Mouse (Mus musculus) lung, embryonic 16.5 days (tissue): ENCODE results near the gene Rps6ka5. TPM values are rescaled to one million over a fixed set of nuclear protein-coding genes. Genes with fewer than 3 reads are reported as not detected.
A peak's percentile ranks its signal among the peaks of the same experiment; 100 is the strongest.

Source experiments
- ATAC-seq: fragments of 200-750 bp; cut with Nextera tagmentation; 2 replicates; pipeline ENCODE4 v1.8.0; 2017; ENCODE audit warnings: low read depth, mild to moderate bottlenecking, moderate library complexity
- H3K27ac ChIP-seq: fragments of 300-500 bp; sonication (generic); 2 replicates; pipeline ENCODE4 v1.5.1; 2014; ENCODE audit warnings: mild to moderate bottlenecking, control low read depth, low read length
- H3K27me3 ChIP-seq: fragments of 300-500 bp; sonication (generic); 2 replicates; pipeline ENCODE4 v1.6.1; 2014; ENCODE audit warnings: low read depth, low read length, mixed read lengths; ENCODE audit not compliant: control insufficient read depth, insufficient read depth
- H3K36me3 ChIP-seq: fragments of 300-500 bp; sonication (generic); 2 replicates; pipeline ENCODE4 v1.6.1; 2014; ENCODE audit warnings: low read length; ENCODE audit not compliant: control insufficient read depth, insufficient read depth
- H3K4me1 ChIP-seq: fragments of 300-500 bp; sonication (generic); replicated peaks from 2 replicates; pipeline ENCODE4 v1.6.1; 2014; ENCODE audit warnings: low read length, mixed read lengths; ENCODE audit not compliant: control insufficient read depth, insufficient read depth
- H3K4me2 ChIP-seq: fragments of 300-500 bp; sonication (generic); 2 replicates; pipeline ENCODE4 v1.6.1; 2014; ENCODE audit warnings: low read depth, low read length, control low read depth
- H3K4me3 ChIP-seq: fragments of 300-500 bp; sonication (generic); 2 replicates; pipeline ENCODE4 v1.5.1; 2014; ENCODE audit warnings: mild to moderate bottlenecking, low read length, control low read depth
- H3K9ac ChIP-seq: fragments of 300-500 bp; sonication (generic); 2 replicates; pipeline ENCODE4 v1.6.1; 2014; ENCODE audit warnings: low read length, control low read depth
- H3K9me3 ChIP-seq: fragments of 300-500 bp; sonication (generic); 2 replicates; pipeline ENCODE4 v1.6.1; 2016; ENCODE audit warnings: low read length; ENCODE audit not compliant: control insufficient read depth
- WGBS: fragments of 180-500 bp; shearing (Covaris S2); extraction: QIAGEN DNeasy Blood & Tissue Kit; methylation state at CpG from one replicate; pipeline ENCODE4 v1.1.7; 2014; 5-methylcytosine and 5-hydroxymethylcytosine counted together
- polyA plus RNA-seq: library from polyadenylated mRNA; unstranded; fragments of >200 nt; fragmentation: Nextera tagmentation; extraction: Ambion mirVana; gene quantifications from 2 replicates; pipeline ENCODE4 v1.2.1, GENCODE M21; 2015

The Rps6ka5 gene
- polyA plus RNA-seq, 1 experiment from 2014 or later = 4.3 TPM

GRCm38 (mm10) chr12:100762663-100763425, 36.1 kb upstream of the Rps6ka5 start:
- Histone ChIP-seq H3K27ac (no peak overlapping the region), H3K9me3 (no peaks in the 10 kb centered on the region), H3K27me3 (no peaks in the 10 kb centered on the region), H3K9ac (no peak overlapping the region), H3K4me2 (no peak overlapping the region), H3K36me3 (no peaks in the 10 kb centered on the region), H3K4me1 (no peaks in the 10 kb centered on the region), H3K4me3 (no peak overlapping the region)
- ATAC-seq = no peak
- WGBS = 48% methylated on average over 11 of the region's 11 CpGs

GRCm38 (mm10) chr12:100757427-100757826, 30.6 kb upstream of the Rps6ka5 start:
- no peaks in the 10 kb centered on the region for H3K4me1 ChIP-seq
- no peaks in the 10 kb centered on the region for H3K36me3 ChIP-seq
- no peaks in the 10 kb centered on the region for H3K9me3 ChIP-seq
- no peak overlapping the region for H3K27ac ChIP-seq
- H3K4me2 ChIP-seq = no peak overlapping the region
- H3K9ac ChIP-seq = no peak overlapping the region
- H3K4me3 ChIP-seq = no peak overlapping the region
- WGBS = 46% methylated on average over 4 of the region's 4 CpGs
- ATAC-seq = no peak
- no peaks in the 10 kb centered on the region for H3K27me3 ChIP-seq

GRCm38 (mm10) chr12:100753716-100754115, 26.9 kb upstream of the Rps6ka5 start:
- H3K4me1 ChIP-seq = no peaks in the 10 kb centered on the region
- ATAC-seq = 0 out of 2 replicates have a peak, but pooled peaks have one; percentile 31
- H3K9ac ChIP-seq = no peak overlapping the region
- H3K36me3 ChIP-seq = no peaks in the 10 kb centered on the region
- H3K4me2 ChIP-seq = no peak overlapping the region
- 40% methylated on average over 1 of the region's 1 CpGs for WGBS
- no peaks in the 10 kb centered on the region for H3K9me3 ChIP-seq
- H3K27ac ChIP-seq = no peak overlapping the region
- H3K27me3 ChIP-seq = no peaks in the 10 kb centered on the region
- H3K4me3 ChIP-seq = no peak overlapping the region

- Histone ChIP-seq H3K27me3 (no peaks in the 10 kb centered on the region), H3K36me3 (no peaks in the 10 kb centered on the region), H3K27ac (no peak overlapping the region), H3K4me3 (no peak overlapping the region), H3K9ac (no peak overlapping the region), H3K4me2 (no peak overlapping the region), H3K9me3 (no peaks in the 10 kb centered on the region), H3K4me1 (no peaks in the 10 kb centered on the region)
- no peak for ATAC-seq
- WGBS = 52% methylated on average over 1 of the region's 1 CpGs
Measured at GRCm38 (mm10) chr12:100752977-100753376, 26.2 kb upstream of the Rps6ka5 start.

GRCm38 (mm10) chr12:100742468-100742867, 15.7 kb upstream of the Rps6ka5 start:
- no peaks in the 10 kb centered on the region for H3K4me1 ChIP-seq
- no peak for ATAC-seq
- no peak overlapping the region for H3K4me2 ChIP-seq
- H3K9me3 ChIP-seq = no peaks in the 10 kb centered on the region
- no peaks in the 10 kb centered on the region for H3K36me3 ChIP-seq
- no peaks in the 10 kb centered on the region for H3K27me3 ChIP-seq
- no peak overlapping the region for H3K9ac ChIP-seq
- 60% methylated on average over 2 of the region's 2 CpGs for WGBS
- H3K4me3 ChIP-seq = no peak overlapping the region
- no peak overlapping the region for H3K27ac ChIP-seq

GRCm38 (mm10) chr12:100740313-100740712, 13.5 kb upstream of the Rps6ka5 start:
- WGBS = 95% methylated on average over 5 of the region's 5 CpGs
- no peak for ATAC-seq
- H3K36me3 ChIP-seq = no peaks in the 10 kb centered on the region
- H3K9me3 ChIP-seq = no peaks in the 10 kb centered on the region
- no peak overlapping the region for H3K27ac ChIP-seq
- H3K9ac ChIP-seq = no peak overlapping the region
- H3K4me3 ChIP-seq = no peak overlapping the region
- no peaks in the 10 kb centered on the region for H3K4me1 ChIP-seq
- H3K4me2 ChIP-seq = no peak overlapping the region
- no peaks in the 10 kb centered on the region for H3K27me3 ChIP-seq

- H3K9me3 ChIP-seq = no peaks in the 10 kb centered on the region
- no peaks in the 10 kb centered on the region for H3K4me1 ChIP-seq
- no peak overlapping the region for H3K27ac ChIP-seq
- H3K4me3 ChIP-seq = no peak overlapping the region
- no peaks in the 10 kb centered on the region for H3K27me3 ChIP-seq
- H3K4me2 ChIP-seq = no peak overlapping the region
- H3K9ac ChIP-seq = no peak overlapping the region
- WGBS = 71% methylated on average over 4 of the region's 4 CpGs
- H3K36me3 ChIP-seq = no peaks in the 10 kb centered on the region
- no peak for ATAC-seq
Measured at GRCm38 (mm10) chr12:100739011-100739570, 12.3 kb upstream of the Rps6ka5 start.

GRCm38 (mm10) chr12:100738498-100738897, 11.7 kb upstream of the Rps6ka5 start:
- Histone ChIP-seq H3K4me3 (no peak overlapping the region), H3K9ac (no peak overlapping the region), H3K27me3 (no peaks in the 10 kb centered on the region), H3K4me1 (no peaks in the 10 kb centered on the region), H3K36me3 (no peaks in the 10 kb centered on the region), H3K9me3 (no peaks in the 10 kb centered on the region), H3K4me2 (no peak overlapping the region), H3K27ac (no peak overlapping the region)
- ATAC-seq = no peak
- 64% methylated on average over 3 of the region's 3 CpGs for WGBS

GRCm38 (mm10) chr12:100735581-100735980, 8.8 kb upstream of the Rps6ka5 start:
- Histone ChIP-seq H3K9ac (no peak overlapping the region), H3K4me1 (no peaks in the 10 kb centered on the region), H3K9me3 (no peaks in the 10 kb centered on the region), H3K36me3 (no peaks in the 10 kb centered on the region), H3K4me2 (no peak overlapping the region), H3K27ac (no peak overlapping the region), H3K4me3 (no peak overlapping the region), H3K27me3 (no peaks in the 10 kb centered on the region)
- no peak for ATAC-seq
- WGBS = 87% methylated on average over 2 of the region's 2 CpGs
